Mouse (Mus musculus) megakaryocyte, embryonic 14.5 days (primary cell): Measurements from ENCODE around the gene Notch1. TPM values are rescaled to one million over a fixed set of nuclear protein-coding genes. Genes with fewer than 3 reads are reported as not detected.
A peak's percentile ranks its signal among the peaks of the same experiment; 100 is the strongest.

Experiments
- H3K27me3 ChIP-seq: replicated peaks from 2 replicates; pipeline ENCODE3; 2012; ENCODE audit warnings: inconsistent platforms
- H3K36me3 ChIP-seq: replicated peaks from 2 replicates; pipeline ENCODE3; 2012; ENCODE audit warnings: low read length, inconsistent platforms, mixed read lengths
- H3K4me1 ChIP-seq: 2 replicates; pipeline ENCODE4 v1.6.1; 2012; ENCODE audit warnings: inconsistent platforms
- H3K4me3 ChIP-seq: replicated peaks from 2 replicates; pipeline ENCODE3; 2012; ENCODE audit warnings: moderate library complexity, mild to moderate bottlenecking, inconsistent platforms
- H3K9me3 ChIP-seq: 2 replicates; pipeline ENCODE4 v1.6.1; 2012; ENCODE audit warnings: inconsistent platforms
- FLI1 ChIP-seq: IDR thresholded peaks from 2 replicates; pipeline ENCODE4 v1.6.1; 2012; ENCODE audit warnings: low read length, inconsistent platforms, mixed read lengths
- GATA1 ChIP-seq: IDR thresholded peaks from 3 replicates; pipeline ENCODE4 v1.6.1; 2012; ENCODE audit warnings: mixed read lengths, low read length, inconsistent platforms, borderline replicate concordance
- polyA plus RNA-seq: library from polyadenylated mRNA; stranded (reverse); fragments of >175 nt; gene quantifications from 2 replicates; pipeline ENCODE4 v1.2.3, GENCODE M21; 2012; ENCODE audit warnings: low replicate concordance; ENCODE audit not compliant: insufficient read depth

Gene Notch1
- polyA plus RNA-seq, 1 experiment: 4.2 TPM

- Histone ChIP-seq H3K4me3 (peak overlapping the region; percentile 94), H3K27me3 (peaks cover 87% of the 10 kb centered on the region), H3K9me3 (no peaks in the 10 kb centered on the region), H3K36me3 (peaks cover 18% of the 10 kb centered on the region), H3K4me1 (peaks cover 87% of the 10 kb centered on the region)
- TF ChIP-seq FLI1 (no peak), GATA1 (no peak)
Observed at GRCm38 (mm10) chr2:26502299-26502862, 14.1 kb downstream of the Notch1 start.

GRCm38 (mm10) chr2:26501651-26502141, 14.8 kb downstream of the Notch1 start:
- peaks cover 18% of the 10 kb centered on the region for H3K36me3 ChIP-seq
- H3K9me3 ChIP-seq: no peaks in the 10 kb centered on the region
- H3K27me3 ChIP-seq: peaks cover 89% of the 10 kb centered on the region
- H3K4me1 ChIP-seq: peaks cover 87% of the 10 kb centered on the region
- peak overlapping the region; percentile 94 for H3K4me3 ChIP-seq
- TF ChIP-seq GATA1 (no peak), FLI1 (no peak)

- H3K4me1 ChIP-seq: peaks cover 88% of the 10 kb centered on the region
- H3K4me3 ChIP-seq: no peak overlapping the region
- H3K9me3 ChIP-seq: no peaks in the 10 kb centered on the region
- peaks cover 90% of the 10 kb centered on the region for H3K27me3 ChIP-seq
- TF ChIP-seq FLI1 (no peak), GATA1 (no peak)
- peaks cover 18% of the 10 kb centered on the region for H3K36me3 ChIP-seq
Observed at GRCm38 (mm10) chr2:26500599-26501370, 15.7 kb downstream of the Notch1 start.

GRCm38 (mm10) chr2:26500027-26500598, 16.4 kb downstream of the Notch1 start:
- TF ChIP-seq FLI1: no peak
- TF ChIP-seq GATA1: no peak
- Histone ChIP-seq H3K36me3 (peaks cover 18% of the 10 kb centered on the region), H3K4me1 (peaks cover 89% of the 10 kb centered on the region)

GRCm38 (mm10) chr2:26498694-26499093, 17.8 kb downstream of the Notch1 start:
- Histone ChIP-seq H3K4me3 (no peak overlapping the region), H3K36me3 (peaks cover 18% of the 10 kb centered on the region), H3K4me1 (peaks cover 90% of the 10 kb centered on the region), H3K9me3 (no peaks in the 10 kb centered on the region), H3K27me3 (peaks cover 85% of the 10 kb centered on the region)
- TF ChIP-seq FLI1 (no peak), GATA1 (no peak)

More at GRCm38 (mm10) chr2:26500027-26500598, 16.4 kb downstream of the Notch1 start:
- Histone ChIP-seq H3K9me3 (no peaks in the 10 kb centered on the region), H3K27me3 (peaks cover 89% of the 10 kb centered on the region), H3K4me3 (no peak overlapping the region)

GRCm38 (mm10) chr2:26497861-26498533, 18.5 kb downstream of the Notch1 start:
- Histone ChIP-seq H3K4me1 (peaks cover 90% of the 10 kb centered on the region), H3K4me3 (peak overlapping the region; percentile 78), H3K9me3 (no peaks in the 10 kb centered on the region), H3K27me3 (peaks cover 78% of the 10 kb centered on the region), H3K36me3 (peaks cover 18% of the 10 kb centered on the region)
- no peak for TF ChIP-seq FLI1
- no peak for TF ChIP-seq GATA1

GRCm38 (mm10) chr2:26496451-26496850, 20.0 kb downstream of the Notch1 start:
- H3K36me3 ChIP-seq: peaks cover 16% of the 10 kb centered on the region
- no peak for TF ChIP-seq GATA1
- no peak for TF ChIP-seq FLI1
- H3K4me3 ChIP-seq: peak overlapping the region; percentile 34
- peaks cover 64% of the 10 kb centered on the region for H3K27me3 ChIP-seq
- H3K4me1 ChIP-seq: peaks cover 90% of the 10 kb centered on the region
- no peaks in the 10 kb centered on the region for H3K9me3 ChIP-seq

GRCm38 (mm10) chr2:26495701-26496100, 20.8 kb downstream of the Notch1 start:
- Histone ChIP-seq H3K27me3 (peaks cover 60% of the 10 kb centered on the region), H3K4me3 (peak overlapping the region; percentile 42), H3K4me1 (peaks cover 96% of the 10 kb centered on the region), H3K9me3 (no peaks in the 10 kb centered on the region), H3K36me3 (peaks cover 12% of the 10 kb centered on the region)
- TF ChIP-seq GATA1 (no peak), FLI1 (no peak)

GRCm38 (mm10) chr2:26494991-26495390, 21.5 kb downstream of the Notch1 start:
- H3K4me1 ChIP-seq: peaks cover 97% of the 10 kb centered on the region
- H3K9me3 ChIP-seq: no peaks in the 10 kb centered on the region
- peaks cover 7% of the 10 kb centered on the region for H3K36me3 ChIP-seq
- peaks cover 59% of the 10 kb centered on the region for H3K27me3 ChIP-seq
- TF ChIP-seq FLI1 (no peak), GATA1 (no peak)
- H3K4me3 ChIP-seq: no peak overlapping the region
